Mouse (Mus musculus) activated CD4-positive, CD25-positive, alpha-beta regulatory T cell, adult 4 months (primary cell): ENCODE data around the gene Bcam. TPM values are rescaled to one million over a fixed set of nuclear protein-coding genes. Genes with fewer than 3 reads are reported as not detected.
A peak's percentile ranks its signal among the peaks of the same experiment; 100 is the strongest.
"Not testable (repeated sequence)": the region's sequence is repeated elsewhere in the genome, so short reads cannot be mapped to it uniquely, and the experiment has no call there.

Experiments
- ATAC-seq: one replicate; pipeline ENCODE4 v1.8.0; 2017
- polyA plus RNA-seq, 2 experiments: library from polyadenylated mRNA; unstranded; fragments of 100-300 nt; shearing (Covaris generic); gene quantifications; one replicate each; pipeline ENCODE4 v1.2.1; 2017

Gene Bcam
- polyA plus RNA-seq: 1 to 10 TPM; 1.4 to 1.6 TPM

GRCm38 (mm10) chr7:19770984-19771391, at the start of gene Bcam:
Gene Bcam, minus strand, starts transcription at chr7:19771016.
- ATAC-seq: no peak

- no peak for ATAC-seq
These were observed 48.1 kb upstream of the Bcam start for GRCm38 (mm10) chr7:19818875-19819274.

- no peak for ATAC-seq
These were observed 47.6 kb upstream of the Bcam start for GRCm38 (mm10) chr7:19818440-19818839.

DNA sequence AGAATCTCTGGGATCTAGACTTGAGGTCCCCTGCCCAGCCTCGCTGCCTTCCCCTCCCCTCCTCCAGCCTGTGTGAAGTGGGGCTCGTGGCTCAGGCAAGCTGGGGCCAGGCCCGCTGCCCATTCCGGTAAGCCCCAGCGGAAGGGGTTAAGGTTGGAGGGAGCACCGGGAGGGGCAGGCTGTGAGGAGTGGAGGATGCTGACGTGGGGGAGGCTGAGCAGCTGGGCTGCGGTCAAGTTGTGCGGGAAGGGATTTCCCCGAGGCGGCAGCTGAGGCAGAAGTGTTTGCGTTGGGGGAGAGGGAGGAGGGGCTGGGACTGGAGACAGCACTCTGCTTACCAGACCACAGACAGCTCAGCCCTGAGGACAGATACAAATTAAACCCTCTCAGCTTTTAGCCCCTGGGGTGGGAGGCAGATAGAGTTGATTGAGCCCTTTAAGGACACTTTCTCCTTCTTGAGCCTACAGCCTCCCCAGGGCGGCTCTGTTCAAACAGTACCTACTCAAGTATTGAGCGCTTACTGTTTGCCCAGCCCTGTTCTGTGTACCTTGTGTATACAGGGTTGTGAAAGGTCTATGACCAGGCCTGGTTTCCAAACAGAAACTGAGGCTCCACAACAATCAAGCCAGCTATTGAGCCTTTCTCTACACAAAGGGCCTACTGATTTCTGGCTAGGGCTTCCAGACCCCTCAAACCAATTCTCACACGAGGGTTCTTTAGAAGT, 46.7 kb upstream of the Bcam start:
- ATAC-seq: peak; percentile 86

- no peak for ATAC-seq
These were observed 45.5 kb upstream of the Bcam start for GRCm38 (mm10) chr7:19816224-19816771.

- peak; percentile 13 for ATAC-seq
These were observed 44.7 kb upstream of the Bcam start for GRCm38 (mm10) chr7:19815296-19816223.

DNA sequence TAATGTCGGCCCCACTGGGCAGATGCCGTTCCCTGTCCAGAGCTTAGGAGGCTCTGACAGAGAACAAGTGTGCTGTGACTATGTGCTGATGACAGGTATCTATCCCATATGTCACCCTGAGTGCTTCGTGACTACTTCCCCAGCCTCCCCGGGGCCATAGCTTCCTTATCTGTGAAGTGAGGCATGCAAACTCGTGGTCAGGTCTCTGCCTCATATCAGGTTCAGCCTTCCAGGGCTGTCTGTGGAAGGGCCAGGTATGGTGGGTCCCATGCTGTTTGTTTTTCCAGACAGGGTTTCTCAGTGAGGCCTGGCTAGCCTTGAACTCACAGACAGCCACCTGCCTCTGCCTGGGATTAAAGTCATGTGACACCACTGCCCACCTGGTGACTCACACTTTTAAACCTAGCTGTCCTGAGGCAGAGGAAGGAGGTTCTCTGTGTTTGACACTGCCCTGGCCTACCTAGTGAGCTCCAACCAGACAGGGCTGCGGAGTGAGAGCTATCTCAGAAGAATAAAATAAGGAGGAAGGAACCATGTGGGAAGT, 42.8 kb upstream of the Bcam start:
- no peak for ATAC-seq

DNA sequence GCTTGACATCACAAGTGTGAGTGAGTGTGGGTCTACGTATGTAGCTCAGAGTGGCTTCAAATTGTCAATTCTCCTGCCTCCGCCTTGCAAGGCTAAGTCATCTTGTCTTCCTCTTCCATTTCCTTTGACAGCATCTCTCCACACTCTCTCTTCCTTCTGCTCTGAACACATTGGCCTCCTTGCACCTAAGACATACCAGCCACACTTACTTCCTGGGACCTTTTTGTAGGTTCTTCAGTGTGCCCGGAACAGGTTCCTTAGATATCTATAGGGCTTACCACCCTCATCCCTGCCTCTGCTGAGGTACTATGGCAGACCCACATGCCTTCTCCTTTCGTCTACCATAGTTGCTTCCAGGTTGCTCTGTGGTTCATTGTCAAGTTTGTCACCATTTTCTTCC, 42.3 kb upstream of the Bcam start:
- no peak for ATAC-seq

GRCm38 (mm10) chr7:19811114-19811513, 40.3 kb upstream of the Bcam start:
- ATAC-seq: no peak

DNA sequence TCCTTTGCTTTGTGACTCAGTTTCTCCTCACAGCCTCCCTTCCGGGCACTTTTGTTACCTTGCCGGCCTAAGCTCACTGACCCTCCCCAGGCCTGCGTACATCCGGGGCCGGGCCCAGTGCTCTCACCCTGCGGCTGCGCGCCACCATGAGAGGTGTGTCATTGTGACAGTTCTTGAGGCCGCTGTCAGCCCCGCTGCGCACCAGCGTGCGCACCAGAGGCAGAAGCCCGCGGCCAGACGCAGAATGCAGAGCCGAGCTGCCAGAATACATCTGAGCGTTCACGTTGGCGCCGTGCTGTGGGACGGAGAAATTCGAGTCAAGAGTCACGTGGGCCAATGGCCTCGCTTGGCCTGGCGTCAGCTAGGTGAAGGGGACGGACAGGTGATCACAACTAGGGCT, 38.6 kb upstream of the Bcam start:
- no peak for ATAC-seq

GRCm38 (mm10) chr7:19806356-19806969, 35.6 kb upstream of the Bcam start:
- ATAC-seq: no peak

DNA sequence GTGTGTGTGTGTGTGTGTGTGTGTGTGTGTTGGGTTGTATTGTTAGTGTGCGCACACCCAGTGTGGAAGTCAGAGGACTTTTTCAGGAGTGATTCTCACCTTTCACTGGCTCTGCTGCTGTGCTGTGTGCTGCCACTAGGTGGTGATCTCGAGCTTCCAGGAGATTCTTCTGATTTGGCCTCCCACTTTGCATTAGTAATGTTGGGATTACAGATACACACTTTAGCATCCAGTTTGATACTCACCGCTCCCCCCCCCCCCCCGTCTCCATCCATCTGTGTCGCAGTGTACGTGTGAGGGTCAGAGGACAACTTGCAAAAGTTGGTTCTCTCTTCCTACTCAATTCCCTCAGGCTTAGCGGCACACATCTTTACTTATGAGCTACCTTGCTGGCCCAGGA, 32.2 kb upstream of the Bcam start:
- no peak for ATAC-seq

GRCm38 (mm10) chr7:19800764-19801163, 29.9 kb upstream of the Bcam start:
- no peak for ATAC-seq

DNA sequence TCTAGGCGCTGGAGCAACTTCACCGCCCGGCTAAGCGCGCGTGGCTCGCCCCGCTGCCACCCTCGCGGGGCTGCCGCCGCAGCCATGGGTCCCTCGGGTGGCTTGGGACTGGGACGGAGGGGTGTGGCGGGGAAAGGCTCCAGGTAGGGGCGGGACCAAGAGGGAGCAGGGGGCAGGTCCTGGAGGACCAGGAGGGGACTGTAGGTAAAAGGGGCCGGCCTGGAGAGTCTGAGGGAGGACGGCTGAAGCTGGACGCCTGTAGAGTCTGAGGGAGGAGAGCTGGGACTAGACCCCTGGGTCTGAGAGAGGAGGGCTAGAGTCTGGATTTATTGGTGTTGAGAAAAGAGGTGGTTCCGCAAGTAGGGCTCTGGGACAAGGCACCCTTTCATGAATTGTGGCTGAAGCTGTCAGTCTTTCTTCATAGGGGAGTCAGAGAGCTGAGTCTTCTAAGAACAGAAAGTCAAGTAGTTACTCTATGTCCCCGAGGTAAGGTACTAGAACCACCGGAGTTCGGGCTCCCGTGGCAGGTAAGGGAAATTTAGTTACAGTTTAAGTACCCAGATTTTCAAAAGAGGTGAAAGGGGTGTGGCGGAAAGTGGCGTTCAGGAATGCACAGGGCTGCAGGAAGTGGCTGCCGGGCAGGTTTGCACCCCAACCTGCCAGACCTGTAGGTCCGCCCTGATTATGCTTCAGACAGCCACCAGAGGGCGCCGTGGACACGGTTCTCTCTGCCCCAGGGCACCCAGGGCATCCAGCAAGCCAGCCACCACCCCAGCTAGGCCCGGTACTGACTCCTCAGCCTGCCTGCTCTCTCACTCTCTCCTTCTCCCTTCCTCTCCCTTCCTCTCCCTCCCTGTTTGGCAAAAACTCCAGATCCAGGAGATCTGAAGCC, 26.1 kb upstream of the Bcam start, which contains the start of gene Cblc:
Gene Cblc (minus strand): TSS at position 113 of the 892 bp plus-strand sequence.
- ATAC-seq: peak; percentile 96

GRCm38 (mm10) chr7:19796254-19796653, 25.4 kb upstream of the Bcam start:
- ATAC-seq: no peak

GRCm38 (mm10) chr7:19795236-19795635, 24.4 kb upstream of the Bcam start:
- no peak for ATAC-seq

GRCm38 (mm10) chr7:19792701-19793630, 22.1 kb upstream of the Bcam start:
- ATAC-seq: no peak

DNA sequence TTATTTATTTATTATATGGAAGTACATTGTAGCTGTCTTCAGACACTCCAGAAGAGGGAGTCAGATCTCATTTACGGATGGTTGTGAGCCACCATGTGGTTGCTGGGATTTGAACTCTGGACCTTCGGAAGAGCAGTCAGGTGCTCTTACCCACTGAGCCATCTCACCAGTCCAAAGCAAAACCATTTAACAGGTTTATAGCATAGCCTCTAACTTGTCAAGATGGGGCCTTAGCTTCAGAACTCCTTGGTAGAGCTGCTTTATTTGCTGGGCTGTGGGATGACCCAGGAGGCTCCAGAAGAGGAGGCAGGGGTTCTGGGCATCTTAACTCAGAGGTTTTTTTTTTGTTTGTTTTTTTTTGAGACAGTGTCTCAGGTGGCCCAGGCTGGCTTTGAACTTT, 20.7 kb upstream of the Bcam start:
- ATAC-seq: not testable (repeated sequence)

DNA sequence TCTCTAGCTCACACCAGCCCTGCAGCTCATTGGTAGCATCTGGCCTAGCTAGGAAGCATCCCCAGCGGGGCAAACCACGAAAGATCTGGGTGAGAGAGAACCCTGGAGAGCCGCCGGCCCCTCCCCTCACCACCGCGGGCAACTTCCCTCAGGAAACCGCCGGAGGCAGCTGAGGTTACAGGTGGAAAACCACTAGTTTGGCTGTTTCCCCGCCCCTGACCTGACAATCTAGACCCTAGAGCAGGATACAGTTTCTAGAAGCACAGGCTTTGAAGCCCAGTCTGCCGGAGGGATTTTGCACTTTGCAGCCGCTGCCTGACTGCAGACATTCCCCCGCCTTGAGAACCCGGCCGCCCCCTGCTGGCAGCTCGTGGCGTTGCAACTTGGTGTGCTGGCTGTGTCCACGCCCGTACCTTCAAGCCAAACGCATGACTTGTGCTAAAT, 19.1 kb upstream of the Bcam start:
- peak; percentile 62 for ATAC-seq

DNA sequence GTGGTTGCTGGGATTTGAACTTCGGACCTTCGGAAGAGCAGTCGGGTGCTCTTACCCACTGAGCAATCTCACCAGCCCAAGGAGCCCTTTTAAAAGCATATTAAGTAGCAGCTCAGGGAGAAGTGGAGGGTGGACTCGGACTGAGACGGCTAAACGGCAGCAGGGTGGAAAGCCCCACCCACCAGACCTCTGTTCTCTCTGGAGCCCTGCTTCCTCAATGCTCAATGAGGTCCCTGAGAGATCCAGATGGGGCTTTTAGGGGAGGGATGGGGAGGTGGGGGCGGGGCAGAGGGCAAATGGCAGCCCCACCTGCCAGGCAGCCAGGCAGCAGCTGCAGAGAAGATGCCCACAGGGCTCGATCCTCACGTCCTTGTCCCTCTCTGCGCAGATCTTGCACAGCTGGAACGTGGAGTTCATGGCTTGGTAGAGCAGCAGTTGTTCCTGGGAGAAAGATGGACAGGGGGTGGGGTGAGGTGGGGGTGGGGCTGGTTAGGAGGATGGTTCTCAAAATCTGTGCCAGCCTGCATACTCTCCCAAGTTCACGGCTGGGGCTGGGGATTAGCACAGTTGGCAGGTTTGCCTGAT, 15.2 kb upstream of the Bcam start:
- no peak for ATAC-seq
